Mouse (Mus musculus): Measurements from ENCODE around the gene Cry1.

The Cry1 gene

GRCm38 (mm10) chr10:85184964-85185608, at the start of gene Cry1:
Gene Cry1, minus strand, starts transcription at chr10:85185064.
- DNase-seq: peak; percentile 98

GRCm38 (mm10) chr10:85221771-85222050, 36.8 kb upstream of the Cry1 start:
- no peak for DNase-seq

GRCm38 (mm10) chr10:85220918-85221770, 36.3 kb upstream of the Cry1 start:
- DNase-seq: peak; percentile 93

GRCm38 (mm10) chr10:85214847-85215246, 30.0 kb upstream of the Cry1 start:
- no peak for DNase-seq

GRCm38 (mm10) chr10:85211673-85212072, 26.8 kb upstream of the Cry1 start:
- no peak for DNase-seq

- DNase-seq: no peak
Observed at GRCm38 (mm10) chr10:85210125-85210524, 25.3 kb upstream of the Cry1 start.

GRCm38 (mm10) chr10:85209119-85209605, 24.3 kb upstream of the Cry1 start:
- DNase-seq: no peak

- no peak for DNase-seq
Observed at GRCm38 (mm10) chr10:85205316-85205715, 20.5 kb upstream of the Cry1 start.

- DNase-seq: no peak
Observed at GRCm38 (mm10) chr10:85204255-85204855, 19.5 kb upstream of the Cry1 start.

- peak; percentile 15 for DNase-seq
Observed at GRCm38 (mm10) chr10:85194528-85194927, 9.7 kb upstream of the Cry1 start.

GRCm38 (mm10) chr10:85193321-85193720, 8.5 kb upstream of the Cry1 start:
- DNase-seq: no peak

- no peak for DNase-seq
Observed at GRCm38 (mm10) chr10:85190652-85191051, 5.8 kb upstream of the Cry1 start.

- DNase-seq: no peak
Observed at GRCm38 (mm10) chr10:85189966-85190365, 5.1 kb upstream of the Cry1 start.

- no peak for DNase-seq
Observed at GRCm38 (mm10) chr10:85186499-85186794, 1.6 kb upstream of the Cry1 start.

GRCm38 (mm10) chr10:85185639-85186498, 1.0 kb upstream of the Cry1 start:
- peak; percentile 10 for DNase-seq

GRCm38 (mm10) chr10:85184201-85184963, 482 bp downstream of the Cry1 start:
- peak; percentile 39 for DNase-seq

GRCm38 (mm10) chr10:85183619-85184018, 1.2 kb downstream of the Cry1 start:
- DNase-seq: peak; percentile 22

GRCm38 (mm10) chr10:85182766-85183165, 2.1 kb downstream of the Cry1 start:
- no peak for DNase-seq

GRCm38 (mm10) chr10:85176640-85177039, 8.2 kb downstream of the Cry1 start:
- DNase-seq: no peak

- DNase-seq: no peak
Observed at GRCm38 (mm10) chr10:85165306-85165705, 19.6 kb downstream of the Cry1 start.

- DNase-seq: no peak
Observed at GRCm38 (mm10) chr10:85164791-85165190, 20.1 kb downstream of the Cry1 start.

GRCm38 (mm10) chr10:85161745-85162351, 23.0 kb downstream of the Cry1 start:
- DNase-seq: no peak
